Mouse (Mus musculus) midbrain, embryonic 14.5 days (tissue): ENCODE measurements around the gene Hbs1l. TPM values are rescaled to one million over a fixed set of nuclear protein-coding genes. Genes with fewer than 3 reads are reported as not detected.

ENCODE experiments used
- ATAC-seq: fragments of 200-750 bp; cut with Nextera tagmentation; 2 replicates; pipeline ENCODE4 v1.8.0; 2017; ENCODE audit warnings: moderate number of reproducible peaks, moderate library complexity; ENCODE audit not compliant: low FRiP score, low TSS enrichment
- DNase-seq: peaks from one replicate; pipeline ENCODE4 v3.0.0-alpha.2; 2015
- H3K27ac ChIP-seq: fragments of 300-500 bp; sonication (generic); replicated peaks from 2 replicates; pipeline ENCODE4 v1.5.1; 2014; ENCODE audit warnings: mild to moderate bottlenecking, low read depth, low read length, moderate library complexity
- H3K27me3 ChIP-seq: fragments of 300-500 bp; sonication (generic); 2 replicates; pipeline ENCODE4 v1.6.1; 2014; ENCODE audit warnings: low read length, control low read depth, mixed read lengths; ENCODE audit not compliant: control insufficient read depth, insufficient read depth
- H3K36me3 ChIP-seq: fragments of 300-500 bp; sonication (generic); 2 replicates; pipeline ENCODE4 v1.6.1; 2014; ENCODE audit warnings: low read length, control low read depth; ENCODE audit not compliant: control insufficient read depth, insufficient read depth
- H3K4me1 ChIP-seq: fragments of 300-500 bp; sonication (generic); 2 replicates; pipeline ENCODE4 v1.6.1; 2014; ENCODE audit warnings: mild to moderate bottlenecking, antibody characterized with exemption, low read length, control low read depth; ENCODE audit not compliant: control insufficient read depth, insufficient read depth
- H3K4me2 ChIP-seq: fragments of 300-500 bp; sonication (generic); 2 replicates; pipeline ENCODE4 v1.6.1; 2014; ENCODE audit warnings: mild to moderate bottlenecking, low read length, moderate library complexity
- H3K4me3 ChIP-seq: fragments of 300-500 bp; sonication (generic); replicated peaks from 2 replicates; pipeline ENCODE4 v1.5.1; 2014; ENCODE audit warnings: low read depth, low read length
- H3K9ac ChIP-seq: fragments of 300-500 bp; sonication (generic); replicated peaks from 2 replicates; pipeline ENCODE4 v1.6.1; 2014; ENCODE audit warnings: mild to moderate bottlenecking, low read length, moderate library complexity
- H3K9me3 ChIP-seq: fragments of 300-500 bp; sonication (generic); 2 replicates; pipeline ENCODE4 v1.6.1; 2016; ENCODE audit warnings: low read length, control low read depth, mixed read lengths; ENCODE audit not compliant: control insufficient read depth
- WGBS: fragments of 180-500 bp; shearing (Covaris S2); extraction: QIAGEN DNeasy Blood & Tissue Kit; methylation state at CpG from one replicate; pipeline ENCODE4 v1.1.7; 2014; 5-methylcytosine and 5-hydroxymethylcytosine counted together
- polyA plus RNA-seq: library from polyadenylated mRNA; unstranded; fragments of >200 nt; fragmentation: Nextera tagmentation; extraction: Ambion mirVana; gene quantifications from 2 replicates; pipeline ENCODE4 v1.2.1, GENCODE M21; 2014

Gene Hbs1l
- polyA plus RNA-seq, 1 experiment from 2014 or later = 102 TPM

- DNase-seq = no peak
- H3K9me3 ChIP-seq = no peaks in the 10 kb centered on the region
- H3K4me2 ChIP-seq = no peak overlapping the region
- 94% methylated on average over 6 of the region's 6 CpGs for WGBS
- H3K4me3 ChIP-seq = no peak overlapping the region
- no peak for ATAC-seq
- H3K4me1 ChIP-seq = no peaks in the 10 kb centered on the region
- peaks cover 5% of the 10 kb centered on the region for H3K36me3 ChIP-seq
- H3K27me3 ChIP-seq = no peaks in the 10 kb centered on the region
- no peak overlapping the region for H3K9ac ChIP-seq
- H3K27ac ChIP-seq = no peak overlapping the region
These were observed 30.6 kb downstream of the Hbs1l start for GRCm38 (mm10) chr10:21326352-21326751.

GRCm38 (mm10) chr10:21327605-21328135 lies 31.9 kb downstream of the Hbs1l start:
- no peaks in the 10 kb centered on the region for H3K27me3 ChIP-seq
- WGBS = 90% methylated on average over 7 of the region's 7 CpGs
- no peak overlapping the region for H3K27ac ChIP-seq
- no peaks in the 10 kb centered on the region for H3K9me3 ChIP-seq
- H3K36me3 ChIP-seq = peaks cover 9% of the 10 kb centered on the region
- no peak overlapping the region for H3K4me3 ChIP-seq
- no peaks in the 10 kb centered on the region for H3K4me1 ChIP-seq
- DNase-seq (no peak), ATAC-seq (no peak)
- H3K9ac ChIP-seq = no peak overlapping the region
- H3K4me2 ChIP-seq = no peak overlapping the region

GRCm38 (mm10) chr10:21334349-21335105 lies 38.7 kb downstream of the Hbs1l start:
- WGBS = 90% methylated on average over 7 of the region's 7 CpGs
- H3K27ac ChIP-seq = no peak overlapping the region
- H3K9ac ChIP-seq = no peak overlapping the region
- no peak for ATAC-seq
- no peaks in the 10 kb centered on the region for H3K9me3 ChIP-seq
- H3K4me1 ChIP-seq = no peaks in the 10 kb centered on the region
- peaks cover 42% of the 10 kb centered on the region for H3K36me3 ChIP-seq
- H3K4me2 ChIP-seq = no peak overlapping the region
- H3K4me3 ChIP-seq = no peak overlapping the region
- H3K27me3 ChIP-seq = no peaks in the 10 kb centered on the region
- DNase-seq = no peak

- WGBS = 98% methylated on average over 5 of the region's 5 CpGs
- Histone ChIP-seq H3K4me1 (no peaks in the 10 kb centered on the region), H3K27ac (no peak overlapping the region), H3K4me2 (no peak overlapping the region), H3K4me3 (no peak overlapping the region), H3K36me3 (peaks cover 44% of the 10 kb centered on the region), H3K9me3 (no peaks in the 10 kb centered on the region), H3K9ac (no peak overlapping the region), H3K27me3 (no peaks in the 10 kb centered on the region)
- no peak for ATAC-seq
- no peak for DNase-seq
These were observed 39.8 kb downstream of the Hbs1l start for GRCm38 (mm10) chr10:21335534-21335933.

DNA sequence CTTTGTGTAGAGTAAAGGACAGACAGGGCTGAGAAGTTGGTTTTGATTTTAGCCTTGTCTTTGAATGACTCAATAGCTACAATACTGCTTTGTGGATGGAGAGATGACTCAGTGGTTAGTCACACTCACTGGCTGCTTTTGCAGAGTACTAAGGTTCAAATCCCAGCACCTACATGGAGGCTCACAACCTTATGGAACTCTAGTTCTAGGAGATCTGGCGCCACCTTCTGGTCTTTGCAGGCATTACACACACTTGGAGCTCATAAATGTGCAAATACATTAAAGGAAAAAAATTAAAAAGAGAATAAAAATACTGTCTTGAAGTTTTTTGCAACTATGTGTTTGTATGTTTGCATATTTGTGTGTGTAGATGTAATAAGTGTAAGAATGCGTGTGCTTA lies 41.4 kb downstream of the Hbs1l start:
- Histone ChIP-seq H3K4me2 (no peak overlapping the region), H3K9ac (no peak overlapping the region), H3K36me3 (peaks cover 45% of the 10 kb centered on the region), H3K4me1 (no peaks in the 10 kb centered on the region), H3K27me3 (no peaks in the 10 kb centered on the region), H3K9me3 (no peaks in the 10 kb centered on the region), H3K27ac (no peak overlapping the region), H3K4me3 (no peak overlapping the region)
- DNase-seq (peak; percentile 47), ATAC-seq (no peak)
- WGBS = 74% methylated on average over 2 of the region's 2 CpGs

- no peaks in the 10 kb centered on the region for H3K27me3 ChIP-seq
- H3K4me3 ChIP-seq = no peak overlapping the region
- H3K4me2 ChIP-seq = no peak overlapping the region
- H3K36me3 ChIP-seq = peaks cover 66% of the 10 kb centered on the region
- H3K27ac ChIP-seq = no peak overlapping the region
- DNase-seq (no peak), ATAC-seq (no peak)
- no peaks in the 10 kb centered on the region for H3K9me3 ChIP-seq
- 82% methylated on average over 14 of the region's 14 CpGs for WGBS
- no peak overlapping the region for H3K9ac ChIP-seq
- no peaks in the 10 kb centered on the region for H3K4me1 ChIP-seq
These were observed 45.9 kb downstream of the Hbs1l start for GRCm38 (mm10) chr10:21341706-21342105.

DNA sequence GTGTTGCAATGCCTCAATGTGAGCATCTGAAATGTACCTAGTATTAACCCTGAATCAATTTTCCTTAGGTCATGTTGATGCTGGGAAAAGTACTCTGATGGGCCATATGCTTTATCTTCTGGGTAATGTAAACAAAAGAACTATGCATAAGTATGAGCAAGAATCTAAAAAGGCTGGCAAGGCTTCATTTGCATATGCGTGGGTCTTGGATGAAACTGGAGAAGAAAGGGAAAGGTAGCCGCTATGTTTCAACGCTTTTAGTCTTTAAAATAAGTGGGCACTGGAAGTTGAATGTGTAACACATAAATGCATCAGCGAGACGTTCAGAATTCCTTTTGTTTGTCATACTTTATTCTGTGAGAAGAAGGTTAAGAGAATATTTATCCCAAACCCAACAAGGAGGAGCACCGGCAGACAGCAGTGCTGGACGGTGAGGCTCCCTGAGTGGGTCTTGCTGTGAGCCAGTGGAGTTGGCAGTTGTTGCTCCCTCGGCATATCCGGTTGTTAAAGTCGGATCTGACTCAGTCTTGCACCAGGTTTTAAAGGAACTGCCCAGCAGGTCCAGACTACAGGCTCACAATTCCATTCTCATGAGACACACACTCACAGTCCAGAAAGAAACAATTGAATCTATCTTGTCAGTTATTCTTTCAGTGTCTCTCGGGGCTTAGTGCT lies 46.7 kb downstream of the Hbs1l start:
- H3K36me3 ChIP-seq = peaks cover 66% of the 10 kb centered on the region
- 88% methylated on average over 11 of the region's 11 CpGs for WGBS
- no peak overlapping the region for H3K4me3 ChIP-seq
- DNase-seq (no peak), ATAC-seq (no peak)
- H3K4me2 ChIP-seq = no peak overlapping the region
- H3K9me3 ChIP-seq = no peaks in the 10 kb centered on the region
- no peaks in the 10 kb centered on the region for H3K4me1 ChIP-seq
- no peak overlapping the region for H3K9ac ChIP-seq
- no peak overlapping the region for H3K27ac ChIP-seq
- no peaks in the 10 kb centered on the region for H3K27me3 ChIP-seq

DNA sequence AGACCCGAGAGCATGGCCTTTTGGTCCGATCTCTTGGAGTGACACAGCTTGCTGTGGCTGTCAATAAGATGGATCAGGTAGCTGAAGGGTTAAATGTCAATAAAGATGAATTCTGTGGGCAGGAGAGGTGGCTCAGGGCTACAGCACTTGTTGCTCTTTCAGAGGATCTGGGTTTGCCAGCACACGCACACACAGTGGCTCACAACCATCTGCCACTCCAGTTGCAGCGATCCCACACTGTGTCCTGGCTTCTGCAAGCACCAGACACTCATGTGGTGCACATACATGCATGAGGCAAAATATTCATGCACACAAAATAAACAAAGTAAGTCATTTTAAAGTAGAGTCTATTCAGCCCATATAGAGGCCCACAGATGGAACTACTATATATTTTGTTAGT lies 51.6 kb downstream of the Hbs1l start:
- Histone ChIP-seq H3K9ac (no peak overlapping the region), H3K4me2 (no peak overlapping the region), H3K27ac (no peak overlapping the region), H3K4me1 (no peaks in the 10 kb centered on the region), H3K4me3 (no peak overlapping the region), H3K27me3 (no peaks in the 10 kb centered on the region), H3K36me3 (peaks cover 70% of the 10 kb centered on the region), H3K9me3 (no peaks in the 10 kb centered on the region)
- 96% methylated on average over 4 of the region's 4 CpGs for WGBS
- ATAC-seq (no peak), DNase-seq (no peak)

DNA sequence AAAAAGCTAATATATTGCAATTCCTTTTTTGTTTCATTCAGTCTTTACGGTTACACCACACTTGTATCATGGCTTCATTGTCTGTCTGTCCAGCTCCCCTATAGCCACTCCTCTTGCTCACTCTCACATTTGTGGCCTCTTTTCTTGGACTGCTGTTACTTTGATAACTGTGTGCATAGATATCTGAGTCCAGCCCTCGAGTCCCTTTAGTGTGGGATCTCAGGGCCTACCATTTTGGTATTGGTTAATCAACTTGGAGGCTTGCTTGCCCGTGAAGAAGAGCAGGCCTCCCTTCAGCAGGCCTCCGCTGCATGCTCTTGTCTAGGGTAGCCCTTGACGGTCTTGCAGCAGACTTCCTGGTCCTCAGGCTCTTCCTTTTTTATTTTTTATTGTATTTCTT lies 53.7 kb downstream of the Hbs1l start:
- Histone ChIP-seq H3K4me3 (no peak overlapping the region), H3K4me1 (no peaks in the 10 kb centered on the region), H3K27ac (no peak overlapping the region), H3K9me3 (no peaks in the 10 kb centered on the region), H3K9ac (no peak overlapping the region), H3K27me3 (no peaks in the 10 kb centered on the region), H3K4me2 (no peak overlapping the region), H3K36me3 (peaks cover 72% of the 10 kb centered on the region)
- DNase-seq = no peak
- no peak for ATAC-seq
- WGBS = 95% methylated on average over 5 of the region's 5 CpGs
